In genomic region chr17:93314144-93314543, GRCm38 (mm10) we compare ENCODE assay signal across 18 mouse cellular contexts.
"Had no signal": no experiment of that assay in that cellular context is flagged by ENCODE, and none has a peak within 500 bp of the region (broad histone marks: within the 10 kb centered on the region; RNA-seq: fewer than 3 reads in every experiment).

No protein-coding gene starts in this region.

- H3K9me3 ChIP-seq: limb, embryonic 10.5 days; limb, embryonic 13.5 days; liver, embryonic 12.5 days; liver, embryonic 15.5 days; megakaryocyte, embryonic 14.5 days; midbrain, embryonic 10.5 days had no signal

- DNase-seq: kidney, adult 2 months; kidney, postnatal 10 days; layer of hippocampus, adult 9-11 months; liver; lung, adult 18-20 months; thymus, adult 18-20 months; thymus, postnatal 36 days had no signal

- H3K36me3 ChIP-seq: limb, embryonic 10.5 days; limb, embryonic 13.5 days; liver, embryonic 12.5 days; liver, embryonic 15.5 days; midbrain, embryonic 10.5 days; neural tube, embryonic 13.5 days had no signal

- H3K4me2 ChIP-seq: limb, embryonic 13.5 days; liver, embryonic 12.5 days; liver, embryonic 15.5 days; neural tube, embryonic 13.5 days had no signal

- H3K27ac ChIP-seq: layer of hippocampus, adult 2 months; limb, embryonic 10.5 days; limb, embryonic 13.5 days; liver, embryonic 12.5 days; liver, embryonic 15.5 days; macrophage; midbrain, embryonic 10.5 days had no signal

- H3K9ac ChIP-seq: limb, embryonic 13.5 days; liver, embryonic 12.5 days; liver, embryonic 15.5 days; neural tube, embryonic 13.5 days had no signal

- H3K27me3 ChIP-seq: limb, embryonic 13.5 days; liver, embryonic 12.5 days; liver, embryonic 15.5 days; megakaryocyte, embryonic 14.5 days had no signal

- ATAC-seq: intestine, embryonic 16.5 days; liver, embryonic 12.5 days had no signal

- H3K4me3 ChIP-seq: layer of hippocampus, adult 2 months; limb, embryonic 10.5 days; limb, embryonic 13.5 days; liver, embryonic 12.5 days; liver, embryonic 15.5 days; megakaryocyte, embryonic 14.5 days; midbrain, embryonic 10.5 days; myocyte; neural tube, embryonic 13.5 days had no signal

- H3K4me1 ChIP-seq: limb, embryonic 10.5 days; limb, embryonic 13.5 days; liver, embryonic 12.5 days; liver, embryonic 15.5 days; megakaryocyte, embryonic 14.5 days had no signal
